Mouse (Mus musculus) right cerebral cortex, postnatal 36 days (tissue): ENCODE results near the gene Atp6v0a4.

ENCODE experiments used
- DNase-seq, 2 experiments: peaks; one replicate each; pipeline ENCODE4 v3.0.0; 2022; ENCODE audit warnings: low spot score in 2 of 2, mixed read lengths in 1 of 2

Atp6v0a4 gene

GRCm38 (mm10) chr6:38007459-38007858 is 116.9 kb downstream of the Atp6v0a4 start:
- peak in 1 of 2 experiments; percentile 10 for DNase-seq
